17 mouse cellular contexts compared by ENCODE assay signal in genomic region chr8:57325111-57325891, GRCm38 (mm10). TPM values are rescaled to one million over a fixed set of nuclear protein-coding genes. Genes with fewer than 3 reads are reported as not detected.
DNase-seq lines count a peak whose midpoint lies in the region; ATAC-seq lines count a peak whose summit lies in the region.
"Had no signal": no experiment of that assay in that cellular context is flagged by ENCODE, and none has a peak within 500 bp of the region (broad histone marks: within the 10 kb centered on the region; RNA-seq: fewer than 3 reads in every experiment).

No protein-coding gene starts in this region.

- H3K4me2 ChIP-seq in hindbrain, embryonic 14.5 days (replicated peaks) = no peak overlapping the region
- H3K4me2 ChIP-seq in embryonic facial prominence, embryonic 15.5 days (replicated peaks) = peak overlapping the region; percentile 22; the same call in 1 of the 2 replicates
- peak overlapping the region; percentile 59 for H3K4me2 ChIP-seq in intestine, embryonic 15.5 days (replicated peaks)
- H3K4me2 ChIP-seq in neural tube, embryonic 11.5 days (ENCODE audit: low read depth) = no peak overlapping the region
- H3K4me2 ChIP-seq: neural tube, embryonic 12.5 days had no signal

- no peaks in the 10 kb centered on the region for H3K9me3 ChIP-seq in hindbrain, embryonic 10.5 days
- no peaks in the 10 kb centered on the region for H3K9me3 ChIP-seq in hindbrain, embryonic 14.5 days (ENCODE audit: control insufficient read depth, low read length)
- no peaks in the 10 kb centered on the region for H3K9me3 ChIP-seq in embryonic facial prominence, embryonic 15.5 days (replicated peaks)
- no peaks in the 10 kb centered on the region for H3K9me3 ChIP-seq in intestine, embryonic 15.5 days
- no peaks in the 10 kb centered on the region for H3K9me3 ChIP-seq in neural tube, embryonic 11.5 days (ENCODE audit: control insufficient read depth, low read length)
- H3K9me3 ChIP-seq: neural tube, embryonic 12.5 days had no signal

- H3K27ac ChIP-seq in hindbrain, embryonic 10.5 days = no peak overlapping the region
- H3K27ac ChIP-seq in hindbrain, embryonic 14.5 days = no peak overlapping the region
- H3K27ac ChIP-seq in embryonic facial prominence, embryonic 15.5 days (replicated peaks) = 0 out of 2 replicates have a peak overlapping the region, but pooled peaks have one; percentile 39
- H3K27ac ChIP-seq in intestine, embryonic 15.5 days = peak overlapping the region; percentile 72; the same call in 1 of the 2 replicates
- H3K27ac ChIP-seq in neural tube, embryonic 11.5 days (ENCODE audit: low read depth, low read length) = no peak overlapping the region
- H3K27ac ChIP-seq: neural tube, embryonic 12.5 days had no signal

- no peak overlapping the region for H3K4me3 ChIP-seq in hindbrain, embryonic 10.5 days
- no peak overlapping the region for H3K4me3 ChIP-seq in hindbrain, embryonic 14.5 days (replicated peaks; ENCODE audit: low read length)
- peak overlapping the region; percentile 25 for H3K4me3 ChIP-seq in embryonic facial prominence, embryonic 15.5 days (replicated peaks)
- peak overlapping the region; percentile 30 for H3K4me3 ChIP-seq in intestine, embryonic 15.5 days (replicated peaks)
- no peak overlapping the region for H3K4me3 ChIP-seq in neural tube, embryonic 11.5 days (ENCODE audit: low read depth, low read length)
- H3K4me3 ChIP-seq: megakaryocyte, embryonic 14.5 days; neural tube, embryonic 12.5 days had no signal

- under 1% methylated on average over 21 of the region's 21 CpGs for WGBS in hindbrain, embryonic 10.5 days
- under 1% methylated on average over 21 of the region's 21 CpGs for WGBS in hindbrain, embryonic 14.5 days
- WGBS in embryonic facial prominence, embryonic 15.5 days = 9% methylated on average over 21 of the region's 21 CpGs
- 12% methylated on average over 21 of the region's 21 CpGs for WGBS in intestine, embryonic 15.5 days
- whole genome bisulfite sequencing in neural tube, embryonic 11.5 days = 0% methylated on average over 21 of the region's 21 CpGs

- DNase-seq in hindbrain, embryonic 10.5 days (ENCODE audit: low spot score) = peak; percentile 59
- DNase-seq in hindbrain, embryonic 14.5 days (ENCODE audit: low spot score) = no peak
- DNase-seq in neural tube, embryonic 11.5 days (ENCODE audit: low spot score) = peak; percentile 51
- DNase-seq in cerebellum, postnatal 14 days = no peak
- no peak for DNase-seq in gastrocnemius, postnatal 4 days (ENCODE audit: low spot score in 2 of 2)
- DNase-seq in layer of hippocampus, postnatal 36 days = no peak
- DNase-seq: adrenal gland, postnatal 25 days; cerebellum, adult 11 months; gastrocnemius, postnatal 36 days; kidney, adult 18-20 months; layer of hippocampus, adult 9-11 months; lung, adult 18-20 months; right cerebral cortex, adult 18-20 months had no signal

- H3K4me1 ChIP-seq in hindbrain, embryonic 10.5 days (replicated peaks) = peaks cover 34% of the 10 kb centered on the region
- H3K4me1 ChIP-seq in hindbrain, embryonic 14.5 days (replicated peaks; ENCODE audit: control insufficient read depth, insufficient read depth, low read length) = peaks cover 10% of the 10 kb centered on the region; the same call in 1 of the 2 replicates
- peaks cover 34% of the 10 kb centered on the region for H3K4me1 ChIP-seq in embryonic facial prominence, embryonic 15.5 days
- peaks cover 13% of the 10 kb centered on the region for H3K4me1 ChIP-seq in intestine, embryonic 15.5 days (replicated peaks)
- peaks cover 9% of the 10 kb centered on the region for H3K4me1 ChIP-seq in neural tube, embryonic 11.5 days (ENCODE audit: control insufficient read depth, insufficient read depth, low read length)

- no peak overlapping the region for H3K9ac ChIP-seq in hindbrain, embryonic 14.5 days
- no peak overlapping the region for H3K9ac ChIP-seq in embryonic facial prominence, embryonic 15.5 days
- peak overlapping the region; percentile 42 for H3K9ac ChIP-seq in intestine, embryonic 15.5 days
- no peak overlapping the region for H3K9ac ChIP-seq in neural tube, embryonic 11.5 days (ENCODE audit: low read length)
- H3K9ac ChIP-seq: neural tube, embryonic 12.5 days had no signal

- H3K27me3 ChIP-seq in hindbrain, embryonic 10.5 days (ENCODE audit: insufficient read depth, poor library complexity, severe bottlenecking) = peaks cover 100% of the 10 kb centered on the region
- H3K27me3 ChIP-seq in hindbrain, embryonic 14.5 days (ENCODE audit: control insufficient read depth, insufficient read depth, low read length) = peaks cover 94% of the 10 kb centered on the region
- peaks cover 98% of the 10 kb centered on the region for H3K27me3 ChIP-seq in embryonic facial prominence, embryonic 15.5 days
- H3K27me3 ChIP-seq in intestine, embryonic 15.5 days (replicated peaks) = peaks cover 51% of the 10 kb centered on the region
- peaks cover 97% of the 10 kb centered on the region for H3K27me3 ChIP-seq in neural tube, embryonic 11.5 days (ENCODE audit: control insufficient read depth, insufficient read depth, low read length)

- ATAC-seq in hindbrain, embryonic 14.5 days (ENCODE audit: low FRiP score) = no peak
- no peak for ATAC-seq in embryonic facial prominence, embryonic 15.5 days (ENCODE audit: insufficient number of reproducible peaks, low FRiP score, low TSS enrichment, low read depth)
- no peak for ATAC-seq in intestine, embryonic 15.5 days
- no peak for ATAC-seq in neural tube, embryonic 11.5 days (ENCODE audit: insufficient read depth, low FRiP score, low TSS enrichment)

- H3K36me3 ChIP-seq in hindbrain, embryonic 10.5 days = no peaks in the 10 kb centered on the region
- no peaks in the 10 kb centered on the region for H3K36me3 ChIP-seq in hindbrain, embryonic 14.5 days (replicated peaks; ENCODE audit: control insufficient read depth, insufficient read depth)
- no peaks in the 10 kb centered on the region for H3K36me3 ChIP-seq in embryonic facial prominence, embryonic 15.5 days
- no peaks in the 10 kb centered on the region for H3K36me3 ChIP-seq in intestine, embryonic 15.5 days
- H3K36me3 ChIP-seq in neural tube, embryonic 11.5 days (ENCODE audit: control insufficient read depth, insufficient read depth, low read length) = no peaks in the 10 kb centered on the region
- H3K36me3 ChIP-seq: neural tube, embryonic 12.5 days had no signal

RNA-seq across cellular contexts. Expression of gene Hand2, which starts 4.5 kb away (rescaled TPM):
- polyA plus RNA-seq in hindbrain, embryonic 10.5 days (2016; fragmentation: Nextera tagmentation; extraction: Ambion mirVana) = 0.20 TPM in 1 of 2 replicates, not detected in the other
- polyA plus RNA-seq in hindbrain, embryonic 14.5 days (2014; fragmentation: Nextera tagmentation; extraction: Ambion mirVana) = not detected in 2 replicates
- polyA plus RNA-seq in embryonic facial prominence, embryonic 15.5 days (2015; fragmentation: Nextera tagmentation; extraction: Ambion mirVana) = 2.3 and 3.8 TPM in 2 replicates
- 6.7 and 9.4 TPM in 2 replicates for polyA plus RNA-seq in intestine, embryonic 15.5 days (2015; fragmentation: Nextera tagmentation; extraction: Ambion mirVana)
- 0.20 TPM in 1 of 2 replicates, not detected in the other for polyA plus RNA-seq in neural tube, embryonic 11.5 days (2014; fragmentation: Nextera tagmentation; extraction: Ambion mirVana)
- total RNA-seq in gastrocnemius, postnatal 4 days (2021) = 1 to 10 TPM; 1.5 to 1.6 TPM
- total RNA-seq in layer of hippocampus, postnatal 36 days (2021) = not detected
- total RNA-seq: gastrocnemius, postnatal 36 days had no signal

Comparison
In these comparisons a context has a peak if more than half of its experiments do, and no peak if none do; other contexts are left out.
1. DNase-seq: peak in hindbrain, embryonic 10.5 days (single experiment) and neural tube, embryonic 11.5 days (single experiment); none in hindbrain, embryonic 14.5 days (single experiment), cerebellum, postnatal 14 days (0 of 2), gastrocnemius, postnatal 4 days (0 of 2) and layer of hippocampus, postnatal 36 days (0 of 2).
2. H3K27ac ChIP-seq: peak in embryonic facial prominence, embryonic 15.5 days (single experiment) and intestine, embryonic 15.5 days (single experiment); none in hindbrain, embryonic 10.5 days (single experiment), hindbrain, embryonic 14.5 days (single experiment) and neural tube, embryonic 11.5 days (single experiment).
3. H3K4me3 ChIP-seq: peak in embryonic facial prominence, embryonic 15.5 days (single experiment) and intestine, embryonic 15.5 days (single experiment); none in hindbrain, embryonic 10.5 days (single experiment), hindbrain, embryonic 14.5 days (single experiment) and neural tube, embryonic 11.5 days (single experiment).
4. H3K4me2 ChIP-seq: peak in embryonic facial prominence, embryonic 15.5 days (single experiment) and intestine, embryonic 15.5 days (single experiment); none in hindbrain, embryonic 14.5 days (single experiment) and neural tube, embryonic 11.5 days (single experiment).